Mouse (Mus musculus) frontal cortex, postnatal 25 days (tissue): ENCODE measurements at regions not wholly inside any gene's neighbourhood (a gene's known extent, or its start where the extent isn't known, plus 50 kb on each side); places are given as distances from the start of the nearest gene placed in this dataset.

ENCODE experiments used
- DNase-seq, 2 experiments: peaks; one replicate each; pipeline ENCODE4 v3.0.0; 2022; ENCODE audit warnings: low spot score in 2 of 2

DNA sequence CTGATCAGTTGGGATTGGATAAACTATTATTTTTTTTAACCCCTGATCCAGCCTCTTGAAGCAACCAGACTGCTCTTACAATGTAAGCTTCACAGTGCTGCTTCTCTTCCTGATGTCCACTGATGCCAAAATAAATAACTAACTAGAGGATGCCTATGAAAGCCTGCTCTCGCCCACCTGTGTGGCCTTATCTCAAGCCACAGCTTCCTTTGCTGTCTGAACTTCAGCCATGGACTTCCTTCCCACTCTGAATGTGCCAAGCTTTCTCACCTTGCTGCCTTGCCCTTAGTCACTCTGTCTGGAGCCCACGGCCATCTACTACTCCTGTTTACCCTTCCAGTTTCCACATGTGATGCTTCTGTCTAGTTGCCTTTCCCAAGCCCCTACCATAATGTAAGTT, 559.6 kb downstream of the Dhx35 start:
- DNase-seq: no peak

DNA sequence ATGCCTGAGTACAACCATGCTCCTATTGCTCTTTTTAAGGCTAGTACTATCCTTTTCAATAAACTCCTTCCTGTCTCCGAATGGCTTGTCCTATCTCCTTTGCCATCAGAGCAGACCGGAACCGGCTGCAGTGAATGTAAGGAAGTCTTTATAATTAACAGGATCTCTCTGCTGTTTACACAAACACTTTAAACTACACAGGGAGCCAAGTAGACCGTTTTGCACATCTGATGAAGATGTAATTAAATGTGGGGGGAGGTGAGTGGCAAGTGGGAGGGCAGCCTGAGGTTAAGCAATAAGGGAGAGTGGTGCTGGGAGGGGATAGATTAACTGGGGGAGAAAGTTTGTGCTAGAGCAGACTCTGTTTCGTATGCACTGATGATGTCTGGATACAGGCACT, 561.9 kb downstream of the Dhx35 start:
- DNase-seq: no peak

DNA sequence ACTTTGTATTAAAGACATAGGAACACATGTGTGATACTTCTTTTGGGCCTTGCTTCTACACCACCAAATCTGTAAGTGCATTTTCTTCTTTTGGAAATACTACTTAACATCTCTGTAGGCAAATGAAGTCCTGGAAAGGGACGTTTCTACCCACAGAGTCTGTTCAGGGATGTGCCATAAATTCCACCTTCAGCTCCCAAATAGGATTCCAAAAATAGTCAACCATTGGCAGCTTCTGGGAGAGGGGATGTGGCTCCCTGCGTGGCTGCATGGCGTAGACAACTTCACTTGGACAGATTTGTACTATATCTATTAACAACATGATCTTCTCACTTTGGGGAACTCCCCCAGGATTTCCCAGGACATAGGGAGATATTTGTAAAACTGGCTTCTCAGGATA, 566.8 kb downstream of the Dhx35 start:
- no peak for DNase-seq

DNA sequence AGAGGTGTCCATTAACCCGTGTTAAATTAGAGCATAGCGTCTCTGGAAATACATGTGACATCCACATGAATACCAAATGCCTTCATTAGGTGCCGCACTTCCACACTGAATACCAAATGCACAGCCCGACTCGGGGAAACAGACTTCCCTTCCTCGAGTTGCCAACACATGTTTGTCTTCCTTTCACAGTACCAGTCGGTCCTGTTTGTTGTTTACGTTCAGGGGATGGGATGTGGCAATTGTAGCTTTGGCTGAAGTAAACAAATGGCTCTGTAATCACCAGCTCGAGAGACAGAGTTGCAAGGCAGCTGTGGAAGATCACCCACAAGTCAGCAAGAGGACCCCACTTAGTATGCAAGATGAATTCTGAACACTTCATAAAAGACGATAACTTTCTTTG, 598.3 kb downstream of the Dhx35 start:
- no peak for DNase-seq

DNA sequence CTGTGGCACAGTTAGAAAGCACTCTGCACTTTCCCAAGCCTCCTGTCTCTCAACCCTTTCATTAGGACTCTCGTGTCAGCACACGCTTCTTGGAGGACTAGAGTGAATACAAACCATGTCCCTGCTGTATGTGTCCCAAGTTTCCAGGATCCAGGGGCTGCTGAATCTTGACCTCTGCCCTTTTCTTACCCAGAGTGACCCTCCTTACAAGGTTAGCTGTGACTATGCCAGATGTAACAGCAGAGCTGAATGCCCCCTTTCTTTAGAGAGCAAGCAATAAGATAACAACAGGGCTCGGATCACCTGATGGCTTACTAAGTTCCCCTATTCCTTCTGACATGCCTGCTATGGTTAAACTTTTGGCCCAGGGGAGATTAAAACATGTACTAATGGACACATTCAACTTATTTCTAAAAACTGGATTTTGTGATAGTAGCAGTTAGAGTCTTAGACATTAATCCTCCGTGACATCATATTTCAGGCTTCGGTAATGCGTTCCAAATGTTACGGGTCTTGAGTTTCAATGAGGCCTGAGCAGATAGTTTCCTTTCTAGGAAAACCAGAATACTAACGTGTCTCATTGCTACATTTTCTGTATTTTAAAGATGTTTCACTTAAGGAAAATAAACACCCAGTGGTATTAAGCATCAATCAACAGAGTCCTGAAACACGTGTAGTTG, 607.0 kb downstream of the Dhx35 start:
- DNase-seq: no peak

DNA sequence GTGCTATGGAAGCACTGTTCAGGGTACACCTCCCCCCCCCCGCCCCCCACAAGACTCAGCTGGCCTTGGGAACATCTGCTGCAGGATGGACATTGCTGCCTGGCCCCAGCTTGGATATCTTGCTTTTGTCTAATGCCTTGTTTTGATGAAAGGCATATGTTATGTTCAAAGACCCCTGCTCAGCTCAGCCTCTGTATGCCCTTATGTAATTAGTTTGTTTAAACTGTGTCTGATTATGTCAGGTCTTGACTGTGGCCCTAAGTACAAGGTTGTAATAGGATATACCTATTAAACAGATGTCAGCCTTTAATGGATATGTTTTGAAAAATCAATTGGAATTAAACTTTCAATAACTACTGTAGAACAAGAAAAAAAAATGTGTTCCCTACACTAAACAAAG, 610.3 kb downstream of the Dhx35 start:
- DNase-seq: no peak

DNA sequence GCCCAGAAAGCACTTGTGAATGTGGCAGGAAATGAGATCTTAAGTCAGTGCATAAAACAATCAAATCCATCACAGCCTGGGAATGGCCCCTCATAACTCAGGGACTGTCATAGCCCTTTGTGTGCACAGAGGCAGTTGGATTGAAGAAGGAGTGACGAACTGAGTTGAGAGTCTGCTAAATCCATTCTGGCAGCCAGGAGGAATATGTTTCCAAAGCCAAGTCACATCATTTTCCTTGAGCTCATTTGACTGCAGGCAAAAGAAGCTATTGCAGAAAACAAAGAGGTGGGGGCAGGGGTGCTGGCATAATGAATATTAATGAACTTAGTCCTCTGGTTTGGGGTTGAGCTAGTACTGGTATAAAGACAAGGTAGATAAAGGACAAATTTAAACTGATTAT, 620.0 kb downstream of the Dhx35 start:
- no peak for DNase-seq

DNA sequence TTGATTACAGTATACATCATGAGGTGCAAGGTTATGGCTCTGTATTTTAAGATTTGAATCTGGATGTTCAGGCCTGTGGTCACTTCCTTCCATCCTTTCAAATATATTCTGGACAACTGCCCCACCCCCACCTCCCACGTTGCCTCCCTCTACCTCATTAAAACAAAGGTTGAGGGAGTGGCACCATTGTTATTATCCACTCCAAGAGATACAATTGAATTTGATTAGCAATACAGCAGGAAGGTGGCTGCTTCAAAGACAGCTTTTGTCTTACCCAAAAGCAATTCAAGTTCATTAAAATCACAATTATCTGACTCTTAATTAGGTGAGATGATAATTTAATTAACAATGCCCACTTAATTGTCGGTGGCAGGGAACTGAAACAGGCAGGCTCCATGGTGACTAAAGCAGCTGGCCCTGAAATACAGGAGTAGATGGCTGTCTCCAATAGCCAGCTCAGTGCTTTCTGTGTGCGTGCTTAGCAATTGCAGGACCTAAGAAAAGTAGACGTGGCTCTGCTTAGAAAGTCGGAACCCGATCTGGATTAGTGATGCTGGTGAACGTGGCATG, 623.8 kb downstream of the Dhx35 start:
- DNase-seq: no peak

DNA sequence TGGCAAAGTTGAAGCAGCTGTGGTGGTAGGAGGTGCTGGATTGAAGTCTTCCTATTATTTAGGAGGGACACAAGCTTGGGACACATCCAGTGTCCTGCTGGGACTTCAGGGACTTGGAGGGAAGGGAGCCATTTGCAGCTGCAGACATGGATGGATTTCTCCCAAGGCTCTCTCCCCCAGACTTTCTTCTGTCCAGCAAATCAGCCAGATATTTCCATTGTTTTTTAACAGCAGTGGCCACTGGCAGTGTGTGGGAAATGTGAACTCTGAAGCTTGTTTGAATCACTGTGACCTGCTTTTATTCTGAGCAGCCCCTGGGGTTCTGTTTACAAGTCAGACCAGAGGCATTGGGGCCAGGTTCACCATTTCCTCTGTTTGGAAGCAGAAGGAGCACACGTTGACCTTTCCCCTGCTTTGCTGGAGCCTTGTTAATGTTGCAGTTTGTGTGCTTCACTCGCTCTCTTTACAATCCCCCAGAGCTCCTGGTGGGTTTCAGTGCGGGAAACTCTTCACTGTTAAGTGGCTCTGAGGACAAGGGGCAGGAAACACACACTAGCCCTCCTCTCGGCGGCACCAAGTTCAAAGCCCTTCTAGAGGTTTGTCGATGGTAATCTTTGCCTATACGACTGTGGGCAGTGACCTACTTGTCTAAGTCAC, 627.8 kb downstream of the Dhx35 start:
- no peak for DNase-seq

DNA sequence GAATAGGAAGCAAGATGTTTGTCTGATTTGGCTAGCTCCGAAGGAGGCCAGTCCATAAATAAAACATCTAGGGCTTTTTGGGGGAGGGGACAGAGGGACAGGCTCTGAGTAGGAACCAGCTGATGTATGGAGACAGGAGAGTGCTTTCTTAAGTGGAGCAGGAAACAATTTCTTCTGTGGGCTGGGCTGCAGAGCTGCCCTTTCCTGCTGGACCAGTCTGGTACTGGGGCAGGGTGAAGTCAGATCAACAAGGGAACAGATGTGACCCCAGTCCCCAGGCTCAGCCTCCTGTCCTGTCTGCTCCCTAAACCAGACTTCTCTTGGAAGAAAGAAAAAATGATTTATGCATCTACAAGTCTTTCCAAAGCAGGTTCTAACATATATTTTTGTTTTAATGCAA, 633.6 kb downstream of the Dhx35 start:
- DNase-seq: no peak

DNA sequence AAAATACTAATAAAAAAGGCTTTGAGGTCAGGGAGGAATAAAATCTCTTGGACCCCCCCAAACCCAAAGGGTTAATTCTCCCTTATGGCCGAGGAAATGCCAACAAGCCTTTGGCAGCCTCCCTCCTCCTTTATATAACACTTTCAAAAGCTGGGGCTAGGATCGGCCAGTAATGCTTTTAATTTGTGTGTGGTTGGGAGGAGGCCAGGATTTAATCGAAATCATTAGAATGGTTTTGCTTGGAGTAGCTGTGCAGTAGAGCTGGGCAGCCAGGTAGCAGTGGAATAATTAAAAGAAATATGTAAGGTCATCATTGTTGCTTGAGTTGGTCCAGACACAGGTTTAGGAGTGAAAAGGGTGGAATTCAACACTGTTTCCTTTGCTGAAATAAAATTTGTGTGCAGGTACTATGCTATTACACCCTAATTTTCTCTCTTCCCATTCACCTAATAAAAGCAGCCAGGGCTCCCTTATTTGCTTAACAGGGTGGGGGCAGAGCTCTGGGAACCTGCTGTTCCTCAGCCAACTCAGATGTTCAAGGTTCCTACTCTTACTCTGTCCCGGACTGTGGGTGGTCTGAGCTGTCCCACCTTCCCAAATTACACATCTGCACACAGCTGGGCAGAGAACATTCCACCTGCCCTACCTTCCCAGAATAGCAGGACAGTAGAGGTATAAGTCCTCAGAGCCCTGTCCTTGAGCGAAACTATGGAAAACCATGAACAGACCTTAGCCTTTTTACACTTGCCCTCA, 636.1 kb downstream of the Dhx35 start:
- DNase-seq: no peak

DNA sequence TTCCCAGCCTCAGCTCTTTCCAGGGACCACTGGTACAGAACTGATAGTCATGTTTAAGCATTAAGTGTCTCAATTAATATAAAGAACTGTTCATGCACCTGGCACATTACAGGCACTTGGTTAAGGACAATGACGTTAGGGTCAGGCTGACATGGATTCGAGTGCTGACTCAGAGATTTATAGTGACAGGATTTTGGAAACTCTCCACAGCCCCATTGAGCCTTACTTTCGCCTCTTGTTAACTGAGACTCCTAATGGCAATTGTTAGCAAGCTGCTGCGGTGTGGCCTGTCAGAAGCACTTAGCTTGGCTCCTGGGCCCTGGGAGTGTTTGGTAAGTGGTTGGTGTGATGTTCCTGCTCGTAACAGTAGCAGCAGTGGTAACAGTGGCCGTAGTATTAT, 644.4 kb downstream of the Dhx35 start:
- no peak for DNase-seq

DNA sequence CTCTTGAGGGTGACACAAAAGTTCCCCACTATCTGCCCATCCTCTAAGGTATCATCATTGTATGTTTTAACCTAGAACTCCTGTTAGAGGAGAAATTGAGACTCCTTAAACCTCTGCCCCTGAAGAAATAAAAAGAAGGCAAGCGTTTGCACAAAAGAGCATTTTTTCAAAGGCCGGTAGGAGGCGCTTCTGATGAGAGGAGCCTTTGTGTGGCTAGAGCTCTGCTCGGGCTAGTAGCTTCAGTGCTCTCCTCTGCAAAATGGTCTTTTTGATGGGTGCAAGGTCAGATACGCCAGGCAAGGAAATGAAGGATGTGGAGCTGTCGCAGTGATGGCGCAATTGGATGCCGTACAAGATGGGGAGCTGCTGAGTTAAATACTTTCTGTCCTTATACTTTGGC, 649.0 kb downstream of the Dhx35 start:
- DNase-seq: peak; percentile 13 to 18

DNA sequence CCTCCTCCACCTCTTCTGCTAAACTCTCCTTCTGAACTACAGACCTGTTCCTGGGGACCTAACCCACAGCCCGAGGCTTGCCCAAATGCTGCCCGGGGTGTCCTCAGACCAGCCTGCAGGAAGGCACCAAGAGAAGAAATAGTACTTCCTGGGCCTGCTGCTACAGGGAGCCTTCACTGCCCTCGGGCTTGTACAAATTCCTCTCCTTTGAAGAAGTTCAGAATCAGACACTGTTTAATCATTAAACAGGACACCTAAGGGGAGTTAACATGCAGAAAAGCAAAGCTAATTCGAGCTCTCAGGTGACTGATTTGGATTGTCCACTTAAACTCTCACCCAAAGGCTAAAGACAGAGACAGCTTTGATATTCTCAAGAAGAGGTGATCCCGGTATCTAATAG, 651.8 kb downstream of the Dhx35 start:
- no peak for DNase-seq

DNA sequence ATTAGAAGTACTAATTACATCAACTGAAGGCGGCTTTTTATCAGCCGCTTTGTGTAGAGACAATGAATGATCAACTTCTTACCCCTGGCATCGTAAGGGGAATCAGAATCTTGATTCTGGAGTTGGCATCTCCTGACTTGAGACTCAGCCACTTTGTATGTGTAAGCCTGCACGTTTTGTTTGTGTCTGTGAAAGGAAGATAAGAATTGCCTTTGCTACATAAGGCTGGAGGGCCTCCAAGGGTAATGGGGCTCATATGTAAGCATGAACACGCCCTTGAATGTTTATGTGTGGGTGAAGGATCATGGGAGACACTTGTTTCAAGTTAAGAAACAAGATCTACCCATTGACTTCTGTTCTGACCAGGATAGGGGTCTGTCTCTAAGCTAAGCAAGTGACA, 652.3 kb downstream of the Dhx35 start:
- DNase-seq: no peak

DNA sequence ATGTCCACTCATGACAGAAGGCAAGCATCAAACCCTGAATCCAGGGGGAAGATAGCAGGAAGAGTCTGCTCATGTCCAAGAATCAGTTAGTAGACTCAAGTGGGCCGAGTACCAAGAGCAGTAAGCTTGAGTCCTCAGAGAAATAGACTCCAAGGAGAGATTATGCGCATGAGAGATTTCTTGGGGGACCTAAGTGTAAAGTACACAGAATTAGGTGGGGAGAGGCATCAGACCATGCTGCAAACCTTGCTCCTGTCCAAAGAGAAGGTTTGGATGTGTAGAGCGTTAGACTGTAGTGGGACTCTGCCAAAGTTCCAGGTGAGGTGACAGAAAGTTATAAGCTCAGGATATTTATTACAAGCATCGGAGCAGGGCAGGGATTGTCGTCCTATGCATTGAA, 654.4 kb downstream of the Dhx35 start:
- DNase-seq: no peak

DNA sequence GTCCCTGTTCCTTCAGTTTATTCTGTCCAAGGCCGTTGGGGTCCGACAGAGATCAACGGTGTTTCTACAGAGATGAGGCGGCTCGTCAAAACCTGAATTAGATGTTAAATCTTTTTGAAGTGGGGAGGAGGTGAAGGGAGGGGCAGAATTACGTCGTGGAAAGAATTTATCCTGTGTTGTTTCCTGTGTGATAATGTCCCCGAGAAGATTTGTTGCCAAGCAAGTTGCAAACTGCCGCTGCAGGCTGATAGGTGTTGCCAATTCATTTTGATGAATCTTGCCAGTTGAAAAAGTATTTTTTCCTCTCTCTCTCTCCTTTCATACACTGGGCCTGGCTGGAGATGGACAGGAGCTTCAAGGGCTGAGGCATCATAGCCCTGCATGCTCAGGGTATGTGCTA, 656.8 kb downstream of the Dhx35 start:
- DNase-seq: no peak

DNA sequence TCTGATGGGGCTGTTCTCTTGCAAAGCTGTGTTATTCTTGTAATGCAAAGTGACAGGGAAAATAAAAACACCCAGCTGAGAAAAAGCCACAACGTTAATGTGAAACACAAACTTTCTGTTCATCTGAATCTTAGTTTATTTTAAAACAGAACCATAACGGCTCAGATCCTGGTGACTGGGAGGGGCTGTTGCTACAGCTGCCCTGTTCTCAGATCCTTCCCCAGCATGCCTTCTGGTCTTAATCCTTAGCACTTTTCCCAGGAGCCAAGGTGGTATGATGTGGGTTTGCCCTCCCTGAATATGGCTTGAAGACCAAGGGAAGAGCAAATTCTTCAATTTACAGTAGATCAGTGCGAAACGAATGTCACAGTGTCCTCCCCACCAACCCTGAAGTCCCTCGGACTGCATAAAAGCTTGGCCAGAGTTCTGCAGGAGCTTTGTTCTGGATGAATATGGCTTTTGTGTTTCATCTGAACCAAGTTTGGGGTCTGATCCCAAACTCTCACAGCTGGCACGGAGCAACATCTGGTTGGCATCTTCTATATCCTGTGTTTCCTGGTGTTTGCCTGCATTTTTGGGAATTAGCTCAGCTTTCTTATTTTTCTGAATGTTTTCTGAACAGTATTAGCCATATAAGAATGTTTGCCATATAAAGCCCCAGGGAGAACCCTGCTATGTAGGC, 686.9 kb downstream of the Dhx35 start:
- DNase-seq: no peak

DNA sequence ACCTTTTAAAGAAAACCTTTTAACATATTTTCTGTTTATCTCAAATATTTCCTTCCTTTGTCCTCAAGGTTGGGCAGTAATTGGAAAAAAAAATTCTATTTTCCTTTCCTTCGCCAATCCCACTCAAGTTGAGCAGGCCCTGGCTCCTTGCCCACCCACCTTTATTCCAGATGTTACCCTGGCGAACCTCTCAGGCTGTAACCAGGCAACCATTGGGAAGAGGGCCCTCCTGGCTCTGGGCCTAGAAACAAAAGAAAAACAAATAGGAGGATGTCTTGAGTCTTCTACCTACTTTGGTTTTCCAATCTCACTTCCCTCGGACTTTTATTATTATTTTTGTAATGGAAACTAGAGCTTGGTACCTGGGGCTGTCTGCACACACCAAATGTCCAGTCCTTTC, 696.5 kb downstream of the Dhx35 start:
- DNase-seq: no peak

DNA sequence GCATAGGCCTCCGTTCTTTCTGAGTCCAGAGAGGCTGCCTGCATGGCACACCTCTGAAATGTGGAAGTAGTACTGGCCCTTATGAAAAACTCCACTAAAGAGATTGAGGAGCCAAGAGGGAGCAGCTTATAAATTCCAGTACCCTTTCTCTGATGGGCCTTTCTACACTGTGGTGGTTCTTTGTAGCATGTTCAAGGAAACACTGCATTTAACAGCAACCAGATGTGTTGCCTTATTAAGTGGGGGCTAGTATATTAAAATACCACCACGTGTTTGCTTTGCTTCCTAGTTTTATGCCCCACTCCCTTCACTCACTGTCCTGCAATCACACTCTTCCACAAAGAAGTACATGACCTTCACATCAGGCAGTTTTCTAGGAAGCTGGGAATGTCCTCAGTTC, 704.1 kb downstream of the Dhx35 start:
- no peak for DNase-seq

DNA sequence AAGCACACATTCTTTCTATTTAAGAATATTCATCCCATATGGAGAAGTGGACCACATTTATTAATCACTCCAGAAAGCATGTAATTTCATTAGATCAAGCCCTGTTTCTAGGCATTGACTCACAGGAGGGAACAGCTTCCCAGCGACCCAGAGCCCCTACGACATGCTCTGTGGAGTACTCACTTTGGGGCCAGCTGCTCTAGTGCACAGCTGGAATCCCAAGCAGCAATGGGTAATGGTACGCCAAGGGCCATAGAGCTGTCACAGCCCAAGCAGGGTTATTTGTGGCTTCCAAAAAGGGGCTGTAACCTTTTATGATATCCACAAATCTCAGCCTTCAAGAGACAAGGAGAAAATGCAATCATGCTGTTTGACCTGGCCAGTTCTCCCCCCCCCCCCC, 706.4 kb downstream of the Dhx35 start:
- no peak for DNase-seq

DNA sequence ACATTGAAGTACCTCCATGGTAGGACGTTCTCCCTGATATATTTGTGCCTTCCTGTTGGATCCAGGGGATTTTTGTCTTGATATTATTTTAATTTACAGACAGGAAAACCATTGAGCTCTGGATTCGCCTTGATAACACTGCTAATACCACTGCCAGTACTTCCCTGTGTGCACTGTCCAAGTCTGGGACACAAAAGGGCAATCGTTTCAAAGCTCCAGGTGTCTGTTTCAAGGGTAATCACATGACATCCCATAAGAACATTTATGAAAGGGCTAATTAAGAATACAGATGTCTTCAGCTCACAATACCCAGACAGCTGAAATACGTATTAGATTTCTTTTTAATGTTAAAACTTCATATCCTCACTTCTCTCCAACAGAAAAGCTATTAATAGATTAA, 724.5 kb downstream of the Dhx35 start:
- DNase-seq: no peak
